Mouse (Mus musculus): ENCODE data around the gene Epn2. TPM values are rescaled to one million over a fixed set of nuclear protein-coding genes. Genes with fewer than 3 reads are reported as not detected.

The Epn2 gene
- polyA plus RNA-seq, 1 experiment from 2014 or later: 20.9 TPM

DNA sequence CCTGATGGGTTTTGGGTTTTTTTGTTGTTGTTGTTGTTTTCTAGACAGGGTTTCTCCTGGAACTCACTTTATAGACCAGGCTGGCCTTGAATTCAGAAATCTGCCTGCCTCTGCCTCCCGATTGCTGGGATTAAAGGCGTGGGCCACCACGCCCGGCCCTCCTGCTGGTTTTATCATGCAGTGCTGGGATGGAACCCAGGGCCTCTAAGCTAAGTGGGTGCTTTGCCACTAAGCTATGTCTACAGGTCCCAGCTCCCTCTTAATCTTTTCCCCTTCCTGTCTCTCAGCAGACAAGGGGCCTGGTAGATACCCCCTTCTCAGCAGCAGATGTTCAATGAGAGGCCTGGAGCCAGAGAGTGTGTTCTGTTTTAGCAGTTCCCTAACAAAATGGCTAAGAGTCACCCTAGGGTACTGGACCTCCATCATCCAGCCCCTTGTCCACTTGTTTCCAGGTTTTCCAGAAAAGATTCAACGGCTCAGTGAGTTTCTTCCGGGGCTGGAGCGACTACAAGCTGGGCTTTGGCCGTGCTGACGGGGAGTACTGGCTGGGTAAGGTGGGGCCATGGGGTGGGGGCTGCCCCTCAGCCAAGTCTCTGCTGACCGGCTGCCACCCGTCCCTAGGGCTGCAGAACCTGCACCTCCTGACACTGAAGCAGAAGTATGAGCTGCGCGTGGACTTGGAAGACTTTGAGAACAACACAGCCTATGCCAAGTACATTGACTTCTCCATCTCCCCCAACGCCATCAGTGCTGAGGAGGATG is 92.8 kb downstream of the Epn2 start:
- Histone ChIP-seq H3K9me3 (replicated peaks; ENCODE audit: control insufficient read depth, low read length) (no peaks in the 10 kb centered on the region), H3K36me3 (ENCODE audit: control insufficient read depth, insufficient read depth, low read length) (peaks cover 27% of the 10 kb centered on the region), H3K27ac (ENCODE audit: low read length) (peak overlapping the region; percentile 99), H3K9ac (ENCODE audit: low read length) (peak overlapping the region; percentile 79), H3K4me1 (ENCODE audit: control insufficient read depth, insufficient read depth, low read length) (peaks cover 24% of the 10 kb centered on the region), H3K27me3 (ENCODE audit: control insufficient read depth, insufficient read depth, low read length) (no peaks in the 10 kb centered on the region), H3K4me2 (ENCODE audit: low read depth, low read length) (peak overlapping the region; percentile 60), H3K4me3 (replicated peaks; ENCODE audit: low read length) (peak overlapping the region; percentile 55)
- ATAC-seq (ENCODE audit: insufficient read depth, low FRiP score): no peak
- 75% methylated on average over 14 of the region's 14 CpGs for WGBS

DNA sequence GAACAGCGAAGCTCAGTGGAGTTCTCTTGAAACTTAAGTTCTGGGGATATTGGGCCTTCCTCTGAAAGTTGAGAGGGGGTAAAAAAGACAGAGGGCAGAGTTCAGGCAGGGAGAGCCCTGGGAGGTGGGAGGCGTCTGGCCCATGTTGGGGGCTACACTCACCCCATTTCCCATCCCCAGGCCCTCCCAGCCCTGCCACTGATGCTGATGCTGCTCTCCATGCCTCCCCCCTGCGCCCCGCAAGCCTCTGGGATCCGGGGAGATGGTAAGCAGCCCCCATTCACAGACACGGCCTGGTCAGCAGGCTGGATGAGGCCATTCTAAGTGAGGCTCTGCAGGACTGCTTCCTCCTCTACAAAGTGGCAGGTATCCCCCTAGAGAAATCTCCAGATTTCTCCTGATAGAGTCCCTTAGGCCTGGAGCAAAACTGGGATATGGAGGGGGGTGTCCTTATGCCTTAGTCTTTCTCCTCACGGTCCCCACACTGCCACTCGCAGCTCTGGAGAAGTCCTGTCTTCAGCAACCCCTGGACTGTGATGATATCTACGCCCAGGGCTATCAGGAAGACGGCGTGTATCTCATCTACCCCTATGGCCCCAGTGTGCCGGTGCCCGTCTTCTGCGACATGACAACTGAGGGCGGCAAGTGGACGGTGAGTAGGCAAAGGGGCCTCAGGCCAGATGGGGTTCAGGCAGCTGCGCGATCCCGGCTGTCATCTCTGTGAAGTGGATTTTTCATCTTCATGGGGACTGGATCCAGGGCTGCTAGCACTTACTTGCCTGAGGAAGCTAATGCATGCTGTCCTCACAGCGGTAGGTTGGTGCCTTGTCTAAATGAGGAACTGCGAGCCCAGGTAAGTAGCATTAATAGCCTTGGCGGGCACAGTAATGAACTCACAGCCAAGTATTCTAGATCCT is 93.7 kb downstream of the Epn2 start:
- peak overlapping the region; percentile 55 for H3K4me3 ChIP-seq (replicated peaks; ENCODE audit: low read length)
- H3K9ac ChIP-seq (ENCODE audit: low read length): peak overlapping the region; percentile 79
- H3K36me3 ChIP-seq (ENCODE audit: control insufficient read depth, insufficient read depth, low read length): peaks cover 19% of the 10 kb centered on the region
- peaks cover 30% of the 10 kb centered on the region for H3K4me1 ChIP-seq (ENCODE audit: control insufficient read depth, insufficient read depth, low read length)
- no peak for ATAC-seq (ENCODE audit: insufficient read depth, low FRiP score)
- H3K4me2 ChIP-seq (ENCODE audit: low read depth, low read length): peak overlapping the region; percentile 60
- WGBS: 41% methylated on average over 22 of the region's 22 CpGs
- H3K27ac ChIP-seq (ENCODE audit: low read length): peak overlapping the region; percentile 99
- H3K9me3 ChIP-seq (replicated peaks; ENCODE audit: control insufficient read depth, low read length): no peaks in the 10 kb centered on the region
- H3K27me3 ChIP-seq (ENCODE audit: control insufficient read depth, insufficient read depth, low read length): no peaks in the 10 kb centered on the region

DNA sequence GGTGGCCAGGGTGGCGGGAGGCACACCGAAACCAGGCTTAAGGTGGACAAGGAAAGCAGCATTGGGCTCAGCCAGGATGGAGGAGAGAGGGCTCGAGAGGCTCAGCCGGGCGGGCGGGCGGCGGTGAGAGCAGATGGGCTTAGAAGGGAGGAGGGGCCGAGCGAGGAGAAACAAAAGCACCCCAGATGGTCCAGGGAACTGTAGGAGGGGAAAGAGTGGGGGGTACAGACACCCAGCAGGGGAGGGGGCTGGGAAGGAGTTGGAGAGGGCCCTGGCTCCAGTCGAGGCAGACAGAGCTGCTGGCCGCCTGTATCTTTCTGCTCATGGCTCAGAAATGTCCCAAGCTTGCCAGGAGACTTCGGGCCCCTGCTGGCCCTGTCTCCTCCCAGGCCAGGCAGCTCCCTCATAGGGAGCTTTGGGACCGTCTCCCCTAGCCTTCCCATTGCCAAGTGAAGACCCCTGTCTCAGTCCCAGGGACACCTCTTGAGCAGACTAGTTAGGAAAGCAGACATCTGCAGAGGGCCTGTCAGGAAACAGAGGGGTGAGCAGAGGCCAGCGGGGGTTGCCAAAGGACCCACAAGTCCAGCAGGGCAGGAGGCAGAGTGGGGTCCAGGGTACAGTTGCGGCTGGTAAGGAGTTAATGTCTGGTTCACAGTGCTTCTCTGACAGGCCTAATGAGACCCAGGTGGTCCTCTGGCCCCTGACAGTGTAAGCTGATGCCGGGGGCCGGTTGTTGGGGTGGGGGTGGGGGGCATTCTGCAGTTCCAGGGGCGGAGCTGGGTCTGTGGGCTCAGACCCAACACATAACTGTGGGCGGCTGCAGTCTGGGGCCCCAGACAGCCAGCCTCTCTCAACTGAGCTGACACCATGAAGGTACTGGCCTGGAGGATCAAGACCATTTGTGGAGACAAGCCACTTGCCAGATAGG is 94.6 kb downstream of the Epn2 start, which contains the start of gene Mfap4:
Gene Mfap4 (plus strand): TSS at position 819 of the 928 bp plus-strand sequence.
- Histone ChIP-seq H3K9me3 (replicated peaks; ENCODE audit: control insufficient read depth, low read length) (no peaks in the 10 kb centered on the region), H3K4me3 (replicated peaks; ENCODE audit: low read length) (peak within 1 kb of the TSS; percentile 55), H3K36me3 (ENCODE audit: control insufficient read depth, insufficient read depth, low read length) (peaks cover 10% of the 10 kb centered on the region), H3K4me2 (ENCODE audit: low read depth, low read length) (peak within 1 kb of the TSS; percentile 60), H3K4me1 (ENCODE audit: control insufficient read depth, insufficient read depth, low read length) (peaks cover 28% of the 10 kb centered on the region), H3K27me3 (ENCODE audit: control insufficient read depth, insufficient read depth, low read length) (no peaks in the 10 kb centered on the region), H3K9ac (ENCODE audit: low read length) (peak within 1 kb of the TSS; percentile 79), H3K27ac (ENCODE audit: low read length) (peak within 1 kb of the TSS; percentile 99)
- 20% methylated on average over 20 of the region's 20 CpGs for WGBS
- peak; percentile 85 for ATAC-seq (ENCODE audit: insufficient read depth, low FRiP score)

DNA sequence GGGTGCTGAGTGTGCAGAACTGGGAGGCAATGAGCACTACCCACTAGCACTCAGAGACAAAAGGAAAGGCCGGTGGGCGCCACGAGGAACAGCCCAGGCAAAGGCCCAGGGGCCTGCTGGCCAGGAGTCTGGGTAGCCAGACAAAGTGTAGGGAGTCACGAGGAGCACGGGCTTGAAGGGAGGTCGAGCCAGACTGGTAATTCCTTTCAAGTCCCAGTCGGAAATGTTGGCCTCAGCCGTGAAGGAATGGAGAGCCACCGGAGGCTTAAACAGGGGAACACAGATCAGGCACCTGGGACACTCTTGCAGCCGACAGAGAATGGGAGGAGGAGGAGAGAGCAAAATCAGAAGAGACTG is 95.3 kb downstream of the Epn2 start:
- Histone ChIP-seq H3K4me3 (replicated peaks; ENCODE audit: low read length) (0 out of 2 replicates have a peak overlapping the region, but pooled peaks have one; percentile 13), H3K4me2 (ENCODE audit: low read depth, low read length) (peak overlapping the region; percentile 60), H3K27me3 (ENCODE audit: control insufficient read depth, insufficient read depth, low read length) (no peaks in the 10 kb centered on the region), H3K9ac (ENCODE audit: low read length) (peak overlapping the region; percentile 69), H3K27ac (ENCODE audit: low read length) (peak overlapping the region; percentile 99), H3K9me3 (replicated peaks; ENCODE audit: control insufficient read depth, low read length) (no peaks in the 10 kb centered on the region), H3K36me3 (ENCODE audit: control insufficient read depth, insufficient read depth, low read length) (peaks cover 8% of the 10 kb centered on the region), H3K4me1 (ENCODE audit: control insufficient read depth, insufficient read depth, low read length) (peaks cover 28% of the 10 kb centered on the region)
- ATAC-seq (ENCODE audit: insufficient read depth, low FRiP score): no peak
- 21% methylated on average over 10 of the region's 10 CpGs for WGBS

DNA sequence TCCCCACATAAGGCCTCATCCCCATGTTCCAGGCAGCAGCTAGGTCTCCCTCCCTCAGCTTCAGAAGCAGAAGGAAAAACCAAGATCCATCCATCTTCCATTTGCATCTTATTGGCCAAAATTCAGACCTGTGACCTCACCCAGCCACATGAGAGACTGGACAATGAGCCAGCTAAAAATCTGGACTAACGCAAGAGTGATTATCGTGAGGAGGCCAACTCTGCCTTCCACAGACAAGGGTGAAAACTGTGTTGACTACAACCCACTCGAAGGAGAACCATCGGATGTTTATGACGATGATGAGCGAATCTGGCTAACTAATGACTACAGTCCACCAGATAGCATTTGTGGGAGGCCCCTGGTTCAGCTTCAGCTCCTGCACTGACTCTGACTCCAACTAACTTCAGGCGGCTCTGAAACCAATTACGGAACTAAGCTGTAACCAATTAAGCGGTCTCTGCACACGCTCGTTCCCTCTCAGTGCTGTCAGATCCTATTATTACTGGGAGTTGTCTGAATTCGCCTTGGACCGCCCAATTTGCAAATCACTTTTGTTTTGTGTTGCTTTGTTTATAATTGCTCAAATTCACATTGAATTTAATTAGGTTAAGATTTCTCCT is 96.2 kb downstream of the Epn2 start:
- Histone ChIP-seq H3K36me3 (ENCODE audit: control insufficient read depth, insufficient read depth, low read length) (peaks cover under 1% of the 10 kb centered on the region; the same call in 1 of the 2 replicates), H3K9me3 (replicated peaks; ENCODE audit: control insufficient read depth, low read length) (no peaks in the 10 kb centered on the region), H3K4me3 (replicated peaks; ENCODE audit: low read length) (no peak overlapping the region), H3K4me2 (ENCODE audit: low read depth, low read length) (no peak overlapping the region), H3K9ac (ENCODE audit: low read length) (no peak overlapping the region), H3K27ac (ENCODE audit: low read length) (peak overlapping the region; percentile 99), H3K27me3 (ENCODE audit: control insufficient read depth, insufficient read depth, low read length) (no peaks in the 10 kb centered on the region), H3K4me1 (ENCODE audit: control insufficient read depth, insufficient read depth, low read length) (peaks cover 25% of the 10 kb centered on the region)
- WGBS: 76% methylated on average over 13 of the region's 13 CpGs
- ATAC-seq (ENCODE audit: insufficient read depth, low FRiP score): no peak

DNA sequence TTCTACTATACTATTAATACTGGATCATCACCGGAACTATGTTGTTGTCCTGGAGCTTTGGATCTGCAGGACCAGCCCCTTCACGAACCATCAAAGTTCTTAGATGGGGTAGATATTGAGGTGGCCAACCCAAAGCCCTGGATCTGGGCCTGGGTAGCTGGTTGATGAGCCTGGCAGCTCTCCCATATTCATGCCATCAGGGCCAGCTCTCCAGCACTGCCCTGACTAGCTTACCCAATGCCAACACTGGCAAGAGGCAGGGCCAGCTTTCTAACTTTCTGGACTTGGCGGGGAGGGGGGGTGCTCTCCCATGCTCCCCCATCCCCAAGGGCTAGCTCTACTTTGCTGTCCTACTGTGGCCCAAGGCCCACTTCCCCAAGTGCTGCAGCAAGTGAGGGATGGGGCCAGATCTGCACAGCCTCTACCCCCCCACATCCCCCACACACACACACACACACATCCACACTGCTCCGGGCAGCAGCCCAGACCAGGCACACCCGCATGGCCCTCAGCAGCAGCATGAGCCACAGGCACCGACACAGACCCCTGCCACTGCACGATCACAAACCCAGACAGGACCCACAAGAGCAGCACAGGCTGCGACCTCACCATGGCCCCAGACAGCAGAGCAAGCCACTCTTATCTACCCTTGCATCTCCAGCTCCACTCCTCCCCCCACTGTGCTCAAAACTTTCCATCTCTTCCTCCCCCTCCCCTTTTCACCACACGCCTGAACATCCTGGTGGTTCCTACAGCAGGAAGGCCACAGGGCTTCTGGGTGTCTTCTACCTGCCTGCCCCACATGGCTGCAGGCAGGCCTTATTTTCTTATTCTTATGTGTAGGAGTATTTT is 98.0 kb downstream of the Epn2 start:
- H3K9ac ChIP-seq (ENCODE audit: low read length): no peak overlapping the region
- 55% methylated on average over 9 of the region's 9 CpGs for WGBS
- no peak overlapping the region for H3K4me2 ChIP-seq (ENCODE audit: low read depth, low read length)
- H3K27ac ChIP-seq (ENCODE audit: low read length): no peak overlapping the region
- H3K27me3 ChIP-seq (ENCODE audit: control insufficient read depth, insufficient read depth, low read length): no peaks in the 10 kb centered on the region
- H3K4me3 ChIP-seq (replicated peaks; ENCODE audit: low read length): no peak overlapping the region
- peaks cover 16% of the 10 kb centered on the region for H3K4me1 ChIP-seq (ENCODE audit: control insufficient read depth, insufficient read depth, low read length)
- H3K9me3 ChIP-seq (replicated peaks; ENCODE audit: control insufficient read depth, low read length): no peaks in the 10 kb centered on the region
- ATAC-seq (ENCODE audit: insufficient read depth, low FRiP score): no peak
- H3K36me3 ChIP-seq (ENCODE audit: control insufficient read depth, insufficient read depth, low read length): no peaks in the 10 kb centered on the region

DNA sequence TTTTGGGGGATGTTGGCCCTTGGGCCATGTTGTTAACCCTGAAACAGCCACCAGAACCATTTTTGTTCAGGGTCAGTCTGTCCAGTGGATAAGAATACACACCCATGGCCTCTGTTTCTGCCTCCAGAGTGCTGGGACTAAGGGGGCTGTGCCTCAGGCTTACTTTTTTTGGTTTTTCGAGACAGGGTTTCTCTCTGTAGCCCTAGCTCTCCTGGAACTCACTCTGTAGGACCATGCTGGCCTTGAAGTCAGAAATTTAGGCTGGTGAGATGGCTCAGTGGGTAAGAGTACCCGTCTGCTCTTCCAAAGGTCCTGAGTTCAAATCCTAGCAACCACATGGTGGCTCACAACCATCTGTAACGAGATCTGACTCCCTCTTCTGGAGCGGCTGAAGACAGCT is 100.7 kb downstream of the Epn2 start:
- H3K27ac ChIP-seq (ENCODE audit: low read length): no peak overlapping the region
- ATAC-seq (ENCODE audit: insufficient read depth, low FRiP score): no peak
- H3K9ac ChIP-seq (ENCODE audit: low read length): no peak overlapping the region
- H3K4me1 ChIP-seq (ENCODE audit: control insufficient read depth, insufficient read depth, low read length): peaks cover 12% of the 10 kb centered on the region
- no peaks in the 10 kb centered on the region for H3K36me3 ChIP-seq (ENCODE audit: control insufficient read depth, insufficient read depth, low read length)
- no peaks in the 10 kb centered on the region for H3K27me3 ChIP-seq (ENCODE audit: control insufficient read depth, insufficient read depth, low read length)
- no peaks in the 10 kb centered on the region for H3K9me3 ChIP-seq (replicated peaks; ENCODE audit: control insufficient read depth, low read length)
- 91% methylated on average over 4 of the region's 4 CpGs for WGBS
- no peak overlapping the region for H3K4me3 ChIP-seq (replicated peaks; ENCODE audit: low read length)
- H3K4me2 ChIP-seq (ENCODE audit: low read depth, low read length): no peak overlapping the region

Data from stomach, embryonic 16.5 days (tissue).